In the genomic region with DNA sequence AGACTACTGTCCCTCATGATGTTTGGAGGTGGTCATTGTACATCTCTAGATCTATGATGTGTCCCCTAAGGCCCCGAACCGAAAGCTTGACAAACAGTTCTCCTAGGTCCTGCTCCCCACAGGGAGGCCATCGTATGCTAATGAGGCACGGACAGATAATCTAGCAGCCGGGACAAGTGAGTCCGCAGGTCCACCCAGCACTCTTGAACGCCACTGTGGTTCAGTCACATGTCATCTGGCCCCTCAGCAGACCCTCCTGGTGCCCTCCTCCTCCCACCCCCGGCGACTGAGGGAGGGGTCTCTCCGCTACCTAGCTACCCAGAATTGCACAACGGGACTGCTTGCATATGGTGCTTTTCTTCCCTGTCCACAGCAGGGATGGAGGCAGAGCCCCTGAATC, we compare ENCODE assay signal across 8 mouse cellular contexts. TPM values are rescaled to one million over a fixed set of nuclear protein-coding genes. Genes with fewer than 3 reads are reported as not detected.
DNase-seq lines count a peak whose midpoint lies in the region; ATAC-seq and TF ChIP-seq lines count a peak whose summit lies in the region.

No protein-coding gene starts in this region.

- peaks cover 15% of the 10 kb centered on the region for H3K4me1 ChIP-seq in kidney, embryonic 15.5 days
- peaks cover 11% of the 10 kb centered on the region; the same call in 1 of the 2 replicates for H3K4me1 ChIP-seq in intestine, embryonic 15.5 days (replicated peaks)
- peaks cover 14% of the 10 kb centered on the region for H3K4me1 ChIP-seq in olfactory bulb, adult 2 months (ENCODE audit: control insufficient read depth, insufficient read depth, low read length)

- WGBS in kidney, embryonic 15.5 days = 11% methylated on average over 11 of the region's 11 CpGs
- 11% methylated on average over 11 of the region's 11 CpGs for WGBS in intestine, embryonic 15.5 days
- WGBS in olfactory bulb, adult 2 months = 6% methylated on average over 11 of the region's 11 CpGs

- TF ChIP-seq CTCF in olfactory bulb, adult 2 months (IDR thresholded peaks at IDR 0.05; ENCODE audit: insufficient read depth, low read depth, low read length) = no peak

- no peak overlapping the region; the same call in 1 of the 2 replicates for H3K4me3 ChIP-seq in kidney, embryonic 15.5 days (replicated peaks)
- peak overlapping the region; percentile 45; the same call in 1 of the 2 replicates for H3K4me3 ChIP-seq in intestine, embryonic 15.5 days (replicated peaks)
- peak overlapping the region; percentile 69 for H3K4me3 ChIP-seq in olfactory bulb, adult 2 months (ENCODE audit: insufficient read depth, low read depth, low read length)

- peak overlapping the region; percentile 93; the same call in 1 of the 2 replicates for H3K4me2 ChIP-seq in kidney, embryonic 15.5 days
- H3K4me2 ChIP-seq in intestine, embryonic 15.5 days (replicated peaks) = peak overlapping the region; percentile 90

- H3K9ac ChIP-seq in kidney, embryonic 15.5 days = no peak overlapping the region
- H3K9ac ChIP-seq in intestine, embryonic 15.5 days = no peak overlapping the region

- ATAC-seq in kidney, embryonic 15.5 days (replicated peaks; ENCODE audit: low FRiP score) = no peak
- ATAC-seq in intestine, embryonic 15.5 days = no peak
- no peak for ATAC-seq in frontal cortex, adult (ENCODE audit: low TSS enrichment)

- H3K36me3 ChIP-seq in kidney, embryonic 15.5 days = no peaks in the 10 kb centered on the region
- H3K36me3 ChIP-seq in intestine, embryonic 15.5 days = no peaks in the 10 kb centered on the region

- no peaks in the 10 kb centered on the region for H3K9me3 ChIP-seq in kidney, embryonic 15.5 days (replicated peaks)
- no peaks in the 10 kb centered on the region for H3K9me3 ChIP-seq in intestine, embryonic 15.5 days

- TF ChIP-seq POLR2A in olfactory bulb, adult 2 months (IDR thresholded peaks at IDR 0.05; ENCODE audit: insufficient read depth, low read depth, low read length) = no peak

- DNase-seq in kidney, adult 8-10 months = no peak
- DNase-seq in cerebellum, adult 8-10 months = peak; percentile 61
- no peak for DNase-seq in frontal cortex, postnatal 36 days (ENCODE audit: low spot score in 2 of 2)
- no peak for DNase-seq in heart, postnatal 4 days

- H3K27ac ChIP-seq in kidney, embryonic 15.5 days = no peak overlapping the region
- H3K27ac ChIP-seq in intestine, embryonic 15.5 days = no peak overlapping the region
- H3K27ac ChIP-seq in olfactory bulb, adult 2 months (ENCODE audit: insufficient read depth, low read depth, low read length) = 0 out of 2 replicates have a peak overlapping the region, but pooled peaks have one; percentile 40

- H3K27me3 ChIP-seq in kidney, embryonic 15.5 days = peaks cover 64% of the 10 kb centered on the region
- peaks cover 27% of the 10 kb centered on the region for H3K27me3 ChIP-seq in intestine, embryonic 15.5 days (replicated peaks)

RNA-seq across cellular contexts. Expression of gene Dgkg, which starts 1.2 kb away (rescaled TPM):
- 0.35 and 1.2 TPM in 2 replicates for polyA plus RNA-seq in kidney, embryonic 15.5 days (2015; fragmentation: Nextera tagmentation; extraction: Ambion mirVana)
- polyA plus RNA-seq in intestine, embryonic 15.5 days (2015; fragmentation: Nextera tagmentation; extraction: Ambion mirVana) = 3.8 and 4.4 TPM in 2 replicates
- not detected in 2 replicates for polyA plus RNA-seq in olfactory bulb, adult 2 months (2012; ENCODE audit: insufficient read depth, insufficient read length, low replicate concordance, missing spikeins)
- under 1 TPM; 0.71 to 0.72 TPM for total RNA-seq in heart, postnatal 4 days (2021)
